Mouse (Mus musculus) lung, postnatal 0 days (tissue): ENCODE measurements around the gene Mturn. TPM values are rescaled to one million over a fixed set of nuclear protein-coding genes. Genes with fewer than 3 reads are reported as not detected.

Experiments used
- ATAC-seq: fragments of 200-750 bp; cut with Nextera tagmentation; 2 replicates; pipeline ENCODE4 v1.8.0; 2017; ENCODE audit warnings: moderate library complexity
- DNase-seq: peaks from one replicate; pipeline ENCODE4 v3.0.0-alpha.2; 2016; ENCODE audit warnings: low spot score
- H3K27ac ChIP-seq: fragments of 300-500 bp; sonication (generic); 2 replicates; pipeline ENCODE4 v1.5.1; 2014; ENCODE audit warnings: antibody characterized with exemption, mild to moderate bottlenecking, low read length, mixed read lengths
- H3K27me3 ChIP-seq: fragments of 300-500 bp; sonication (generic); replicated peaks from 2 replicates; pipeline ENCODE4 v1.6.1; 2014; ENCODE audit warnings: low read length, mixed read lengths; ENCODE audit not compliant: insufficient read depth
- H3K36me3 ChIP-seq: fragments of 300-500 bp; sonication (generic); 2 replicates; pipeline ENCODE4 v1.6.1; 2014; ENCODE audit warnings: low read length, mixed read lengths; ENCODE audit not compliant: insufficient read depth
- H3K4me1 ChIP-seq: fragments of 300-500 bp; sonication (generic); 2 replicates; pipeline ENCODE4 v1.6.1; 2014; ENCODE audit warnings: antibody characterized with exemption, low read depth, low read length, mixed read lengths; ENCODE audit not compliant: insufficient read depth
- H3K4me2 ChIP-seq: fragments of 300-500 bp; sonication (generic); replicated peaks from 2 replicates; pipeline ENCODE4 v1.6.1; 2014; ENCODE audit warnings: low read depth, mild to moderate bottlenecking, low read length, moderate library complexity, mixed read lengths
- H3K4me3 ChIP-seq: fragments of 300-500 bp; sonication (generic); 2 replicates; pipeline ENCODE4 v1.5.1; 2014; ENCODE audit warnings: low read depth, low read length
- H3K9ac ChIP-seq: fragments of 300-500 bp; sonication (generic); replicated peaks from 2 replicates; pipeline ENCODE4 v1.6.1; 2014; ENCODE audit warnings: low read depth, mild to moderate bottlenecking
- H3K9me3 ChIP-seq: fragments of 300-500 bp; sonication (generic); 2 replicates; pipeline ENCODE4 v1.6.1; 2016; ENCODE audit warnings: low read length, mixed read lengths
- CTCF ChIP-seq: IDR thresholded peaks from 2 replicates; pipeline ENCODE4 v1.5.1; 2016; ENCODE audit warnings: antibody characterized with exemption, mild to moderate bottlenecking
- EP300 ChIP-seq: IDR thresholded peaks from 2 replicates; pipeline ENCODE4 v1.6.1; 2016; ENCODE audit warnings: antibody characterized with exemption, mild to moderate bottlenecking, control low read depth
- WGBS: fragments of 180-500 bp; shearing (Covaris S2); extraction: QIAGEN DNeasy Blood & Tissue Kit; methylation state at CpG from one replicate; pipeline ENCODE4 v1.1.7; 2014; 5-methylcytosine and 5-hydroxymethylcytosine counted together
- polyA plus RNA-seq: library from polyadenylated mRNA; unstranded; fragments of >200 nt; fragmentation: Nextera tagmentation; extraction: Ambion mirVana; gene quantifications from 2 replicates; pipeline ENCODE4 v1.2.1, GENCODE M21; 2015

Mturn gene
- polyA plus RNA-seq, result 6.1 and 8.8 TPM in 2 replicates

GRCm38 (mm10) chr6:54680891-54681745, at the start of gene Mturn:
Gene Mturn, plus strand, starts transcription at chr6:54681624.
- WGBS, result 2% methylated on average over 35 of the region's 48 CpGs
- DNase-seq (peak; percentile 97), ATAC-seq (peak; percentile 98)
- Histone ChIP-seq H3K9ac (peak within 1 kb of the TSS; percentile 56), H3K4me3 (peak within 1 kb of the TSS; percentile 74), H3K27me3 (no peaks in the 10 kb centered on the region), H3K4me2 (peak within 1 kb of the TSS; percentile 93), H3K4me1 (peaks cover 5% of the 10 kb centered on the region; the same call in 1 of the 2 replicates), H3K36me3 (no peaks in the 10 kb centered on the region), H3K9me3 (no peaks in the 10 kb centered on the region), H3K27ac (peak within 1 kb of the TSS; percentile 66)
- no peak for TF ChIP-seq CTCF
- no peak for TF ChIP-seq EP300

GRCm38 (mm10) chr6:54639877-54640276, 41.5 kb upstream of the Mturn start:
- 91% methylated on average over 3 of the region's 3 CpGs for WGBS
- Histone ChIP-seq H3K9me3 (no peaks in the 10 kb centered on the region), H3K4me2 (no peak overlapping the region), H3K4me3 (no peak overlapping the region), H3K9ac (no peak overlapping the region), H3K27ac (no peak overlapping the region), H3K4me1 (no peaks in the 10 kb centered on the region), H3K27me3 (no peaks in the 10 kb centered on the region), H3K36me3 (no peaks in the 10 kb centered on the region)
- DNase-seq (no peak), ATAC-seq (no peak)
- TF ChIP-seq CTCF, result no peak

- DNase-seq (no peak), ATAC-seq (no peak)
- 70% methylated on average over 2 of the region's 2 CpGs for WGBS
- Histone ChIP-seq H3K9ac (no peak overlapping the region), H3K9me3 (no peaks in the 10 kb centered on the region), H3K4me3 (no peak overlapping the region), H3K27me3 (no peaks in the 10 kb centered on the region), H3K4me2 (no peak overlapping the region), H3K27ac (no peak overlapping the region), H3K36me3 (no peaks in the 10 kb centered on the region), H3K4me1 (no peaks in the 10 kb centered on the region)
- TF ChIP-seq CTCF (no peak), EP300 (no peak)
Observed at GRCm38 (mm10) chr6:54641953-54642352, 39.5 kb upstream of the Mturn start.

GRCm38 (mm10) chr6:54643181-54643580, 38.2 kb upstream of the Mturn start:
- Histone ChIP-seq H3K4me3 (no peak overlapping the region), H3K27me3 (no peaks in the 10 kb centered on the region), H3K4me1 (no peaks in the 10 kb centered on the region), H3K9ac (no peak overlapping the region), H3K9me3 (no peaks in the 10 kb centered on the region), H3K36me3 (no peaks in the 10 kb centered on the region), H3K27ac (no peak overlapping the region), H3K4me2 (no peak overlapping the region)
- ATAC-seq, result no peak
- 75% methylated on average over 4 of the region's 4 CpGs for WGBS
- TF ChIP-seq EP300, result no peak
- TF ChIP-seq CTCF, result no peak
- DNase-seq, result no peak

GRCm38 (mm10) chr6:54655471-54656095, 25.8 kb upstream of the Mturn start:
- no peak for TF ChIP-seq EP300
- TF ChIP-seq CTCF, result no peak
- H3K9ac ChIP-seq, result no peak overlapping the region
- no peaks in the 10 kb centered on the region for H3K9me3 ChIP-seq
- no peaks in the 10 kb centered on the region; the same call in 1 of the 2 replicates for H3K4me1 ChIP-seq
- H3K4me3 ChIP-seq, result no peak overlapping the region
- DNase-seq, result peak; percentile 68
- H3K27ac ChIP-seq, result no peak overlapping the region
- WGBS, result 62% methylated on average over 11 of the region's 11 CpGs
- H3K27me3 ChIP-seq, result no peaks in the 10 kb centered on the region
- H3K4me2 ChIP-seq, result no peak overlapping the region
- ATAC-seq, result no peak
- H3K36me3 ChIP-seq, result no peaks in the 10 kb centered on the region

GRCm38 (mm10) chr6:54657861-54658260, 23.6 kb upstream of the Mturn start:
- Histone ChIP-seq H3K4me1 (no peaks in the 10 kb centered on the region; the same call in 1 of the 2 replicates), H3K9me3 (no peaks in the 10 kb centered on the region), H3K27me3 (no peaks in the 10 kb centered on the region), H3K9ac (no peak overlapping the region), H3K27ac (no peak overlapping the region), H3K4me3 (no peak overlapping the region), H3K4me2 (no peak overlapping the region), H3K36me3 (no peaks in the 10 kb centered on the region)
- TF ChIP-seq EP300 (no peak), CTCF (no peak)
- DNase-seq, result no peak
- no peak for ATAC-seq
- WGBS, result 55% methylated on average over 6 of the region's 6 CpGs
